8 mouse cellular contexts compared by ENCODE assay signal in the genomic region with DNA sequence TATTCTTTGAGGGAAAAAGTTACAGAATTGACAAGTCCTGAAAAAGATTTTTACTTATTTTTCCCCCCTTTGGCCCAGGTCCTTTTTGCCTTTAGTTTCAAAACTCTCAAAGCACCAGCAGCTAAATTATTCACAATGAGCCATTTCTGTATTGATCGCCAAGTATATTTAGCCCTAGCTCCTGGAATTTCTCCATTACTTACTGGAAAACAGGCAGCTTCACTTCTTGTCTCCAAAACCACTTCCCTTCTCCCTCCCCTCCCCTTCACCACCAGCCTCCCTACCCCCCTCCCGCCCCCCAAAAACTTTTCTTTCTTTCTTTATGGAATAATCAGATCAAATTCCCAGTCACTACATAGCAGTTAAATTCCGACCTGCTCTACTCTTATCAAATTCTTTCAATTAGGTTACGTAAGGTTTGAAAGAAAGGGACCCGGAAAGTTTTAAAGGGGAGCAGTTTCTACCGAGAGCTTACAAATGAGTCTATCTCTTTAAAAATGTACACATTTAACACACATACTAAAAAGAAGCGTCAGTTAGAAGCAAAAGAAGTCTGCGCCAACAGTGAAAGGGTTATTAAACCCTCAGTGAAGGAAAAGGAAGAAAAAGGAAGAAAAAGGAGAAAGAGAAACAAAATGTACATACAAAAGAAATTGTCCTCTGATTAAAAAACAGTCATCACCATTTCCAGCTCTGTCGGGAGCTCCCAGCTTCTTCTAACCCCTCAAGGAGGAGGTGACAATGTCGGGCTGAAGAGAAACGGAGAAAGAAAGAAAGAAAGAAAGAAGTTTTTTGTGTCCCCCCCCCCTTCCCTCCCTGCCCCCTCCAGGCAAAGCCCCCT. TPM values are rescaled to one million over a fixed set of nuclear protein-coding genes. Genes with fewer than 3 reads are reported as not detected.
DNase-seq lines count a peak whose midpoint lies in the region; ATAC-seq and TF ChIP-seq lines count a peak whose summit lies in the region.

No protein-coding gene starts in this region.

- no peak for TF ChIP-seq CTCF in kidney, adult 2 months (conservative IDR thresholded peaks at IDR 0.05; ENCODE audit: insufficient read depth, insufficient read length, low read depth, low read length)
- TF ChIP-seq CTCF in brain, embryonic 14.5 days (IDR thresholded peaks at IDR 0.05; ENCODE audit: borderline replicate concordance, extremely low read depth, insufficient read depth, insufficient read length) = no peak

- no peaks in the 10 kb centered on the region for H3K36me3 ChIP-seq in kidney, adult 2 months (ENCODE audit: control insufficient read depth, insufficient read depth, low read length)
- H3K36me3 ChIP-seq in hindbrain, embryonic 16.5 days (ENCODE audit: control insufficient read depth, insufficient read depth, low read length) = no peaks in the 10 kb centered on the region
- no peaks in the 10 kb centered on the region for H3K36me3 ChIP-seq in myocyte (ENCODE audit: control insufficient read depth, insufficient read depth)

- intact Hi-C loops in left cerebral cortex, postnatal 36 days (cut with DNase I) = loop anchor here (5.0 kb wide), 2 partner anchors 353 to 443 kb away; no protein-coding TSS in a partner anchor

- no peaks in the 10 kb centered on the region for H3K79me2 ChIP-seq in myocyte (ENCODE audit: control insufficient read depth, insufficient read depth)

- H3K9me3 ChIP-seq in hindbrain, embryonic 16.5 days (ENCODE audit: control insufficient read depth, low read length) = no peaks in the 10 kb centered on the region

- DNase-seq in kidney, adult 2 months = no peak
- no peak for DNase-seq in kidney, postnatal 36 days
- DNase-seq in brain, embryonic 14.5 days (ENCODE audit: low read depth) = peak; percentile 4
- no peak for DNase-seq in left cerebral cortex, postnatal 36 days (ENCODE audit: low spot score in 2 of 2)
- DNase-seq in adrenal gland, adult 8-10 months = no peak
- no peak for DNase-seq in T-cell, adult 2 months (ENCODE audit: low spot score)

- peak overlapping the region; percentile 71 for H3K4me2 ChIP-seq in hindbrain, embryonic 16.5 days (ENCODE audit: low read length)
- peak overlapping the region; percentile 91 for H3K4me2 ChIP-seq in myocyte (ENCODE audit: low read depth)

- H3K9ac ChIP-seq in hindbrain, embryonic 16.5 days (ENCODE audit: low read depth, low read length) = peak overlapping the region; percentile 50

- 5% methylated on average over 11 of the region's 11 CpGs for WGBS in kidney, adult 2 months
- 1% methylated on average over 11 of the region's 11 CpGs for WGBS in hindbrain, embryonic 16.5 days

- no peak for TF ChIP-seq POLR2A in kidney, adult 2 months (IDR thresholded peaks at IDR 0.05; ENCODE audit: low read depth, low read length)
- no peak for TF ChIP-seq POLR2A in brain, embryonic 14.5 days (IDR thresholded peaks at IDR 0.05; ENCODE audit: borderline replicate concordance, extremely low read depth, insufficient read depth, insufficient read length, poor library complexity, severe bottlenecking)
- TF ChIP-seq POLR2A in myocyte (IDR thresholded peaks at IDR 0.05; ENCODE audit: insufficient read length, low read depth) = no peak

- no peak for ATAC-seq in hindbrain, embryonic 16.5 days

- H3K4me1 ChIP-seq in kidney, adult 2 months (ENCODE audit: control insufficient read depth, insufficient read depth, low read length) = no peaks in the 10 kb centered on the region
- no peaks in the 10 kb centered on the region; the same call in 1 of the 2 replicates for H3K4me1 ChIP-seq in hindbrain, embryonic 16.5 days (ENCODE audit: control insufficient read depth, insufficient read depth, low read depth, low read length)

- H3ac ChIP-seq in myocyte (ENCODE audit: control insufficient read depth, insufficient read length) = no peak overlapping the region

- no peak overlapping the region for H3K27ac ChIP-seq in kidney, adult 2 months (ENCODE audit: insufficient read depth, low read depth, low read length)
- no peak overlapping the region for H3K27ac ChIP-seq in hindbrain, embryonic 16.5 days (ENCODE audit: low read depth, low read length)

- H3K4me3 ChIP-seq in kidney, adult 2 months (ENCODE audit: insufficient read depth, low read depth, low read length) = peak overlapping the region; percentile 47
- H3K4me3 ChIP-seq in hindbrain, embryonic 16.5 days (ENCODE audit: low read length) = peak overlapping the region; percentile 75
- peak overlapping the region; percentile 40 for H3K4me3 ChIP-seq in myocyte

- H3K27me3 ChIP-seq in kidney, adult 2 months (replicated peaks; ENCODE audit: control insufficient read depth, insufficient read depth, low read length) = no peaks in the 10 kb centered on the region
- no peaks in the 10 kb centered on the region for H3K27me3 ChIP-seq in hindbrain, embryonic 16.5 days (replicated peaks; ENCODE audit: control insufficient read depth, insufficient read depth, low read length)
- no peaks in the 10 kb centered on the region for H3K27me3 ChIP-seq in myocyte (ENCODE audit: control insufficient read depth, insufficient read depth, insufficient read length)

TF ChIP-seq in myocyte, 11 proteins besides CTCF, POLR2A, EP300 and RAD21:
- no peak for TF ChIP-seq MYOD1 (IDR thresholded peaks at IDR 0.05; ENCODE audit: control insufficient read depth in 1 of 3, insufficient read length in 2 of 3, low read depth in 2 of 3)
- TF ChIP-seq MAX (IDR thresholded peaks at IDR 0.05; ENCODE audit: low read depth) = no peak
- TF ChIP-seq MYOG (IDR thresholded peaks at IDR 0.05; ENCODE audit: control insufficient read depth in 1 of 3, insufficient read depth in 1 of 3, insufficient read length in 2 of 3, low read depth in 2 of 3) = no peak
- no peak for TF ChIP-seq TCF12 (IDR thresholded peaks at IDR 0.05; ENCODE audit: insufficient read depth, poor library complexity, severe bottlenecking)
- no peak for TF ChIP-seq CEBPB (IDR thresholded peaks at IDR 0.05; ENCODE audit: insufficient read depth, poor library complexity, severe bottlenecking)
- no peak for TF ChIP-seq SRF (IDR thresholded peaks at IDR 0.05; ENCODE audit: control insufficient read depth, insufficient read length, low read depth)
TF ChIP-seq in myocyte: peak in this region for 0.

RNA-seq across cellular contexts. Expression of gene Ikzf2, which starts 1.8 kb away (rescaled TPM):
- polyA plus RNA-seq in kidney, adult 2 months (2012; rRNA removed) = 0.75 and 1.5 TPM in 2 replicates
- polyA plus RNA-seq in brain, embryonic 14.5 days (2012; rRNA removed) = 2.3 and 3.3 TPM in 2 replicates
- polyA plus RNA-seq in hindbrain, embryonic 16.5 days (2015; fragmentation: Nextera tagmentation; extraction: Ambion mirVana) = 2.9 and 3.8 TPM in 2 replicates
- 0.44 TPM for polyA plus RNA-seq in myocyte (2012; fragmentation: generic; extraction: Trizol)
- 1 to 10 TPM; 4.5 to 4.6 TPM for total RNA-seq in left cerebral cortex, postnatal 36 days (2021)
- 10 to 100 TPM in 3 of 4 experiments, 1 to 10 TPM in 1; 9.0 to 15.8 (median 13.4) TPM for total RNA-seq in adrenal gland, adult 8-10 months (2022)
